Mouse (Mus musculus) small intestine, adult 2 months (tissue): ENCODE results near the gene Acad12. TPM values are rescaled to one million over a fixed set of nuclear protein-coding genes. Genes with fewer than 3 reads are reported as not detected.
"Not testable (repeated sequence)": the region's sequence is repeated elsewhere in the genome, so short reads cannot be mapped to it uniquely, and the experiment has no call there.

Source experiments
- H3K27ac ChIP-seq: fragments of 200-500 bp; 2 replicates; pipeline ENCODE4 v1.5.1; 2012; ENCODE audit warnings: low read depth, low read length, control low read depth, inconsistent platforms; ENCODE audit not compliant: insufficient read depth
- H3K27me3 ChIP-seq: fragments of 200-500 bp; 2 replicates; pipeline ENCODE4 v1.6.1; 2012; ENCODE audit warnings: mild to moderate bottlenecking, moderate library complexity, low read length, inconsistent platforms; ENCODE audit not compliant: control insufficient read depth, insufficient read depth
- H3K36me3 ChIP-seq: fragments of 200-500 bp; 2 replicates; pipeline ENCODE4 v1.6.1; 2012; ENCODE audit warnings: mild to moderate bottlenecking, low read length, control low read depth, inconsistent platforms; ENCODE audit not compliant: control insufficient read depth, insufficient read depth
- H3K4me1 ChIP-seq: fragments of 200-500 bp; 2 replicates; pipeline ENCODE4 v1.6.1; 2012; ENCODE audit warnings: low read length, inconsistent platforms, mixed read lengths; ENCODE audit not compliant: control insufficient read depth, insufficient read depth, insufficient read length
- H3K4me3 ChIP-seq: fragments of 200-500 bp; 2 replicates; pipeline ENCODE4 v1.5.1; 2012; ENCODE audit warnings: low read depth, mild to moderate bottlenecking, control low read depth, inconsistent platforms, low read length, moderate library complexity
- CTCF ChIP-seq: fragments of 200-500 bp; IDR thresholded peaks from 2 replicates; pipeline ENCODE4 v1.5.1; 2012; ENCODE audit warnings: low read depth, mild to moderate bottlenecking, control low read depth, inconsistent platforms, low read length, moderate library complexity, mixed read lengths; ENCODE audit not compliant: insufficient replicate concordance, insufficient read length; ENCODE audit errors: extremely low read depth
- POLR2A ChIP-seq: fragments of 200-500 bp; IDR thresholded peaks from 2 replicates; pipeline ENCODE4 v1.6.1; 2012; ENCODE audit warnings: low read depth, mild to moderate bottlenecking, control low read depth, inconsistent platforms, low read length, moderate library complexity
- WGBS: fragments of 180-500 bp; shearing (Covaris S2); methylation state at CpG from one replicate; pipeline ENCODE4 v1.1.7; 2018; 5-methylcytosine and 5-hydroxymethylcytosine counted together
- polyA plus RNA-seq: library from polyadenylated mRNA; depleted of rRNA; stranded (reverse); fragments of >200 nt; gene quantifications from 2 replicates; pipeline ENCODE4 v1.2.3, GENCODE M21; 2012

Acad12 gene
- polyA plus RNA-seq, 1 experiment = 6.7 TPM

DNA sequence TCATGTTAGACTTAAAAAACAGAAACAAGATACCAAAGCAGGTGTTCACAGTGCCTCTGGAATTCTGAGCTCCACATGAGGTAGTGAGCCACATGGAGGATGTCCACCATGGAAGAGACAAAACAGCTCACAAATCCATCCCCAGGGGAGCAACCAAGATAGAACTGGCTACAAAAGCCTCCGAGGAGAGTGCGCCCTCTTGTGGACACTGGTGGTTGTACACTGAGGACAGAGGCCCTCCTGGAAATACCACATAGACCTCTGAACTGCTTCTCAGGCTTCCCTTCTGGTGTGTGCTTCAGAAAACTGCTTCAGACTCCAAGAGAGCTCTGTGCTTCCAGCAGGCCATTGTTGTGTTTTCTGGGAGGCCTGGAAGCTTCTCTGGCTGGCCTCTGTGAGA, 12.6 kb downstream of the Acad12 start:
- Histone ChIP-seq H3K27ac (no peak overlapping the region), H3K4me3 (no peak overlapping the region), H3K36me3 (no peaks in the 10 kb centered on the region), H3K27me3 (no peaks in the 10 kb centered on the region), H3K4me1 (peaks cover 8% of the 10 kb centered on the region; the same call in 1 of the 2 replicates)
- TF ChIP-seq CTCF = peak; percentile 88; the same call in 1 of the 2 replicates
- TF ChIP-seq POLR2A = no peak
- 0% methylated on average over 2 of the region's 2 CpGs for WGBS

DNA sequence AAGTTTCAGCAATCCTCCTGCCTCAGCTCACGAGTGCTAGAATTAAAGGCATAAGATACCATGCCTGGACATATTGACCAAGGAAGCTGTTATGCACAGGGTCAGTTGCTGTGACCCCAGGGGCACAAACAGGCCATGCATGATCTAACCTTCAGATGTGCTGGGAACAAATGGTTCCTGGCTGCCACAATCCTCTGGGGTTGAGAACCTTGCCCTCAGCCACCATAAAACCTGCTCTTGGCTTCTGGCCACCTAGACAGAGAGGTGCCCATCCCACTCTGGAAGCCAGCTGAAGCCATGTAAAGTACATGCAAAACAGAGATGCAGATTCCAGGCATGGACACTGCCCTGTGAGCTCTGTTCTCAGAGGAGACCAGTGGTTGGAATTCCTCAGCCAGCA, 14.9 kb downstream of the Acad12 start:
- H3K27me3 ChIP-seq = not testable (repeated sequence)
- peak overlapping the region; percentile 97 for H3K27ac ChIP-seq
- WGBS = 29% methylated on average over 1 of the region's 1 CpGs

DNA sequence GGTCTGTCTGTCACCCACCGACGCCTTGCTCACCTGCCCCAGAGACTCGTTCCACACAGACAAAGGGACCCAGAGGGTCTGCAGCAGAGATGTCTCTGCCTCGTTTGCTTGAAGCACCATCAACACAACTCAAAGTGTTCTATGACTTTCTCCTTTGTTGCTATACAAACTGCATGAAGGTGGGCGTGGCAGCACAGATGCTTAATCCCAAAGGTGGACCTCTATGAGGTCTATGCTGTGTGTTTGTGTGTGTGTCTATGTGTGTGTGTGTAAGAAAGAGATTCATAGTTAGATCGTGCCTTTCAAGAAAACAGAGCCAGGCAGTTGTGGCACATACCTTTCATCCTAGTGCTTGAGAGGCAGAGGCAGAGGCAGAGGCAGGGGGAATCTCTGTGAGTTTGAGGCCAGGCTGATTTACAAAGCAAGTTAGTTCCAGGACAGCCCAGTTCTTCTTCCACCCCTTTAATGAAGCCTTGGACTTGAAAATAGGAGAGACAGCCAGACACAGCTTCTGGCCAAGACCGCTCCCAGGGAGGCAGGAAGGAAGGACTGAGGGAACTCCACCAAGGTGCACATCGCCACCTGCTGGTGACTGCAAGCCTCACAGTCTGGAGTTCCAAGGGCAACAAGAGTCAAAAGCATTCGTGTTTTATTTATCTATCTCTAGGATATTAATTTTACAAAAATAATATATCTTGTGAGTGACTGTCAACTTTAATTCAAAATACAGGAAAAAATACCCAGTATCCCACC, 17.0 kb downstream of the Acad12 start:
- Histone ChIP-seq H3K27me3 (no peaks in the 10 kb centered on the region), H3K4me1 (peaks cover 8% of the 10 kb centered on the region), H3K36me3 (no peaks in the 10 kb centered on the region), H3K27ac (peak overlapping the region; percentile 34; the same call in 1 of the 2 replicates), H3K4me3 (peak overlapping the region; percentile 1; the same call in 1 of the 2 replicates)
- WGBS = 39% methylated on average over 9 of the region's 9 CpGs
- TF ChIP-seq CTCF = peak; percentile 99
- no peak for TF ChIP-seq POLR2A

More for the DNA sequence above, 14.9 kb downstream of the Acad12 start:
- H3K4me1 ChIP-seq, H3K36me3 ChIP-seq, H3K4me3 ChIP-seq: not testable (repeated sequence)

DNA sequence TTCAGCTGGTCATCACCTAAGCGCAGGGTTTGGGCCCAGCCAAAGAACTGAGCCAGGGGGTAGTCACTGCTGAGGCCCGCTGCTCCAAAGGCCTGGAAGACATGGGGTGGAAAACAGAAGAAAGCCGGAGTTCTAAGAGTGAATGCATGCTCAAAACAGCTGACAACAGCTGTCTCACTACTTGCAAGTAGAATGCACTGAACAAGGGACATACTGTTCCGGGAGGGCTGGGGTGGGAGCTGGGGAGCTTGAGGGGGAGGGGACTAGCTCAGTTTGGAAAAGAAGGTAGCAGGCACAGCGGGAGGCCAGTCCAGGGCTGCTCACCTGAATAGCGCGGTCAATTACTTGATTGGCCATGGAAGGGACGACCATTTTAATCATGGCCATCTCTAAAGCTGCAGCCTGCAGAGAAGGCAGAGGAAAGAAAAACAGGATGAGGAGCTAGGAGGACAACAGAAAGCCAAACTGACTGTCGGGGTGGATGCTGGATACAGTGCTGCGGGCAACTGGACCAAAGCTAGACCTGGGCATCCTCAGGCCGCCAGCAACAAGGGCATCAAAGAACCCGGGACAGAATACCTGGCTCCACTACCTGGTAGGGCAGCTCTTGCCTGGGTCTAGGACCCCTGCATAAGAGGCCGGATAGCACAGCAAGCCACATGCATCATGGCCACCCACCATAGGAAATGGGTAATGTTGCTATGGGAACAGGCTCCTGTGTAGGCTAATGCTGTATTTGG, 19.7 kb downstream of the Acad12 start:
- Histone ChIP-seq H3K4me1 (peaks cover 12% of the 10 kb centered on the region), H3K27ac (peak overlapping the region; percentile 24; the same call in 1 of the 2 replicates), H3K4me3 (no peak overlapping the region), H3K36me3 (no peaks in the 10 kb centered on the region), H3K27me3 (no peaks in the 10 kb centered on the region)
- 86% methylated on average over 13 of the region's 13 CpGs for WGBS
- TF ChIP-seq CTCF (no peak), POLR2A (no peak)

DNA sequence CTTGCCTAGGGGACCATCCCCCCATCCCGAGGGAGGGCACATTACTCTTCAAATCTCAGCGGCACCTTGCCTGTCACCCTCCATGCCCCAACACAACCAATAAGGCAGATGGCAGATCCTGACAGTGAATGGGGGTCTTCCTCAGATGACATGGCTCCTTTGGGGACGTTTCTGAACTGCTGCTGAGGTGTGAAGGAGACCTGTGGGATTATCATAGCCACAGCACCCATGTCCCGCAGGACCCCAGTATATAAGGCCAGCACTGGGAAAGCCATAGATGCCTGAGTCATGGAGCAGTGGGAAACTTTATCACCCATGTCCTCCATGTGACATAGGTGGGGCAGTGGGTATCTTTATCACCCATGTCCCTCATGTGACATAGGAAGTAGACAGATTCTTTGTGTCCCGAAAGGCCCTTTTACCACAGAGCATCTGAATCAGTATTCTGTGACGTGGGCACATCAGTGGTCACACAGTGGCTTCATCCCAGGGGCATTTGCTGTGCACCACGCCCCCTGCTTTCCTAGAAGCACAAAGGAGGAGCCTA, 20.7 kb downstream of the Acad12 start:
- no peak overlapping the region for H3K4me3 ChIP-seq

DNA sequence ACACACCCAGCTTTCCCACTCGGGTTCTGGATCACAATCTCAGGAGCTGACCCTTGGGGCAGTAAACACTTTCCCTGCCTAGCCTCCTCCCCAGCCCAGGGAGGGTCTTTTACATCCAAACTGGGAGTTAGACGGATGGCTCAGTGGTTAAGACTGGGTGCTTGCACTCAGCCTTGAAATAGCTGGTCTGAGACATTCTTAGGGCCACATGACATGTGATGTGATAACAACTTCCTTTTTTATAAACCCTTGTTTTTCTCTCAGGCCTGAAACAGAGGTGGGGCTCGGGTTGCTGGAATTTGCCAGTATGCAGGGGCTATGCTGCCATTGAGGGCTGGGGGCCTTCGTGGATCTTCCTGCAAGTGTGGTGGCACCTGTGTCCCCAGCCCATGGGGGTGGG, 21.4 kb downstream of the Acad12 start:
- Histone ChIP-seq H3K27me3 (no peaks in the 10 kb centered on the region), H3K36me3 (no peaks in the 10 kb centered on the region), H3K27ac (no peak overlapping the region), H3K4me1 (peaks cover 9% of the 10 kb centered on the region), H3K4me3 (no peak overlapping the region)
- WGBS = 74% methylated on average over 4 of the region's 4 CpGs
- TF ChIP-seq POLR2A (no peak), CTCF (no peak)

More for the DNA sequence above, 20.7 kb downstream of the Acad12 start:
- Histone ChIP-seq H3K4me1 (peaks cover 9% of the 10 kb centered on the region), H3K27ac (peak overlapping the region; percentile 17; the same call in 1 of the 2 replicates), H3K36me3 (no peaks in the 10 kb centered on the region), H3K27me3 (no peaks in the 10 kb centered on the region)
- WGBS = 86% methylated on average over 7 of the region's 7 CpGs
- TF ChIP-seq POLR2A = no peak
- TF ChIP-seq CTCF = no peak

DNA sequence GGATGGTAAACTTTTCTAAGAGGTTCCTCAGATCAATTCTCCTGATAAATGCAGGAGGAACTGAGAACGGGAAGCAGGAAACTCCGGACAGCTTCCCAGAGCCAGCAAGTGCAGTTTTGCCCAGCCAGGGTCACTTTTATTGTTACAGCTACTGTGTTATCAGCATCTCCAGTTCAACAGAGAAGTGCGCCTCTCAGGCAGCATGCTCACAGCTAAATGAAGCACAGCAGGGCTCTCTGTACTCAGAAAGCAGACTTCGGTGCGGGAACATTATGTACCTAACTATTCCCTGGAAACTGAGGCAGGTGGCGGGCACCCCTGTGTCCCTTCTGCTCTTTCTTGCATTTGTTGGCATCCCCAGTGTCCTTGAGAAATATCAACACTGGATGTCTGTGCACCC, 22.5 kb downstream of the Acad12 start:
- H3K27ac ChIP-seq = no peak overlapping the region
- H3K36me3 ChIP-seq = no peaks in the 10 kb centered on the region
- H3K27me3 ChIP-seq = no peaks in the 10 kb centered on the region
- no peak overlapping the region for H3K4me3 ChIP-seq
- H3K4me1 ChIP-seq = peaks cover 6% of the 10 kb centered on the region
- TF ChIP-seq POLR2A (no peak), CTCF (no peak)
- 31% methylated on average over 6 of the region's 6 CpGs for WGBS
